Mouse (Mus musculus) cortical plate, adult 2 months (tissue): Measurements from ENCODE around the gene Cyp27b1.

ENCODE experiments used
- CTCF ChIP-seq: fragments of 200-500 bp; IDR thresholded peaks from 2 replicates; pipeline ENCODE4 v1.5.1; 2011; ENCODE audit warnings: mild to moderate bottlenecking, control low read depth, low read length; ENCODE audit not compliant: insufficient read depth; ENCODE audit errors: extremely low read depth
- POLR2A ChIP-seq: fragments of 200-500 bp; IDR thresholded peaks from 2 replicates; pipeline ENCODE4 v1.6.1; 2011; ENCODE audit warnings: mild to moderate bottlenecking, low read length, control low read depth; ENCODE audit not compliant: insufficient read depth; ENCODE audit errors: extremely low read depth

GRCm38 (mm10) chr10:127077515-127077914 lies 29.5 kb downstream of the Cyp27b1 start:
- TF ChIP-seq POLR2A (peak; percentile 38; the same call in 1 of the 2 replicates), CTCF (no peak)
